Mouse (Mus musculus): ENCODE data around the gene Axin2. TPM values are rescaled to one million over a fixed set of nuclear protein-coding genes. Genes with fewer than 3 reads are reported as not detected.

Gene Axin2
- total RNA-seq, 2 experiments from 2014 or later, result 48.9 to 52.8 TPM

DNA sequence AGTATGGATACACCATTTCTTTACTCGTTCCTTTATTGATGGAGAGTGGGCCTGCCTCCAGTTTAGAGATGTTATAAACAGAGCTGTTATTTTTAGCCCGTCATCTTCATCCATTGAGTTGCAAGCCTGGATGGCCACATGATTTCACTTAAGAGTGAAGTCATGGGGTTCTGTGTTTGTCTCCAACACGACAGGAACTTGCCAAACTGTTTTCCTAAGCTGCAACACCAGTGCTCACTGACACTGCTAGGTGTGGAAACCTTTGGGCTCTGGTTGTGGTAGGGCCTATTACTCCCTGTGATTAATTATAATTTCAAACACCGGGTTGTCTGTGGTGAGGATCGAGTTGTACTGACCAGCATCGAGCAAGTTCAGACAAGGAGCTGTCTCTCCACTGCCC is 45.6 kb downstream of the Axin2 start:
- no peak for DNase-seq (ENCODE audit: low spot score in 2 of 2)

DNA sequence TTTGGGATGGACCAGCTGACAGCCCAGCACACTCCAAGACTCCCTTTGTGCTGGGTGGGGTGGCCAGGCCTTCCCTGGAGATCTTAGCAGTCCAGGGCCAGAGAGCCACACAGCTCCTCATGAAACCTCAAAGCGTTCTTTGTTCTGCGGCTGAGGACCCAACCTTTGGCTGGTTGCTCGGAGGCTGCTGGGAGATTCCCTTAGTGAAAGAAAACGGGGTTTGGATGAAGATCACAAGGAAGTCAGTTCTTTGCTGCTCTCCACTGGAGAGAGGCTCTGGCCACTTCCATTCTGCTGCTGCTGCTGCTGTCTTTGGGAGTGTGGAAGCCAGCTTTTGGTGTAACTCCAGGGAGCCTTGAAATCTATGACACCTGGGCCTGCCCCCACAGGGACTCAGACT is 53.3 kb downstream of the Axin2 start:
- no peak for DNase-seq (ENCODE audit: low spot score in 2 of 2)

DNA sequence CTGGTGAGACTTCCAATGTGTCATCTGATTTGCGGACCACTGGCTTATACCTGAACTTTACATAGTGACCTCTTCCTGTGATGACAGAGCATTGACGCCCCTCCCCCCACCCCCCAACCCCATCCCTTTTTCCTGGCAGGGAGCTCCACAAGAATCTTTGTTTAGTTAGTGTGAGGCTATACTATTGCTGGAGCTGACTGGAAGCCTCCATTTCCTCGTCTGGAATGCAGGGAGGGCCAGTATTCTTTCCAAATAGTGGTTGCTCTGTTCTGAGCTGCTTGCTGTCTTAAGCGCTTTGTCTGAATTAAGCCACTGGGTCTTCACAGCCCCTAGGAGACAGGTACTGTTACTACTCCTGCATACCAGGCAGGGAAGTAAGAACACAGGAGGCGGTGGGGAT is 53.7 kb downstream of the Axin2 start:
- no peak for DNase-seq (ENCODE audit: low spot score in 2 of 2)

GRCm38 (mm10) chr11:108975583-108975982 is 55.4 kb downstream of the Axin2 start:
- DNase-seq (ENCODE audit: low spot score in 2 of 2), result no peak

GRCm38 (mm10) chr11:108980530-108980929 is 60.4 kb downstream of the Axin2 start:
- DNase-seq (ENCODE audit: low spot score in 2 of 2), result peak in 1 of 2 experiments; percentile 27

GRCm38 (mm10) chr11:108981012-108981411 is 60.9 kb downstream of the Axin2 start:
- DNase-seq (ENCODE audit: low spot score in 2 of 2), result no peak

DNA sequence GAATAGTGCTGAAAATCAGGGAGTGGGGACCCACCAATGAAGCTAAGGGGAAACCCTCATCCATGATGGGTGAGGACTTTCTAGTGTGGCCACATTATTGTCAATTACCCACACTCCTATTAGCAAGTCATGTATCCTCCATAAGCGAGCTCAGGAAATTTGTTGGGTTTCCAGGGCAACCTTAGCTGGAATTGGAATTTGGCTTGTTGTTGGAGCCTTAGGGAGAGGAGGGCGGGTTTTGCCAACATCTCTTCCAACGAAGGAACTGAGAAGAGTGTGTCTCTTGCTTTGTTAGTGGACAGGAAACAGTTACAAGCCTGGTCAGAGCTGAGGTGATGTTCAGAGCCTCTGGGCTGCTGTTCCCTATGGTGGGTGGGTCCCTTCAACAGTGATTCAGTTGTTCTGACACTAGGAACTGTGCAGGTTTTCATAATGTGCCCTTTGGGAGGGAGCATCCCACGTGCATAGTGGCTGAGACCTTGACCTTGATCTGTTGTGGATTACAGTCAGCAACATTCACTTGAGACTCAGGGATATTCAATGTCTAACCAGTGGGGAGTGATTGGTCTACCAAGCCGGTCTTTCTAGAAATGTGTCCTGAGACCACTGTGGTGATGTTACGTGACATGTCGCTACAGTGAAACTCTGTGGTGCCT is 63.4 kb downstream of the Axin2 start:
- no peak for DNase-seq (ENCODE audit: low spot score in 2 of 2)

DNA sequence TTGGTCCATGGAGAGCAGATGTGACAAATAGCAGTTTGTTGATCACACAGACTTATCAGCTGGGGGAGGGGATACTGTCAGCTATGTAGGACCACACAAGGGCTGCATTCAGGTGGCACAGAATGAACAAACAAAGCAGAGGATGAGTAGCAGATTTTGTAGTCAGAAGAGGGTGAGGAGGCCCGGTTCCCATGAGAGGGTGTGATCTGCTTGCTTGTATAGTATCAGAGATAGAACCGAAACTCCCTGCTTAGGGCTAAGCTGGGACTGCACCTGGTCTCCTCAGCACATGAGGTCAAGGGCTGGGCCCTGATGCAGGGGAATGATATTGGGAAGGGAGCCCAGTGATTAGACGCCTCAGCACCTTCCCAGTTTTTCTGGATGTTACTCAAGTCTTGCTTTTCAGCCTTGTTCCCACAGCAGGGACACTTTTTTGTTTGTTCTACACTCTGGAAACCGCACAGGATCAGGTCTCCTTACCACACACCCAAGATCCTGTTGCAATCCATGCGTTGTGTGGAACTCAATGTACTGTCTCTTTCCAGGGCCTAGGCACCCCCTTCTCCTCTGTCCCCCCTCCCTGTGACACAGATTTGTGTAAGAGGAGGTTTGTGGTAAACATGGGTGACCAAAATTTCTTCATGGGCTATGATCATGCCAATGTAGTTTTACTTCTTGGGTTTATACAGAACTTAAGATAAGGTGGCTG is 64.7 kb downstream of the Axin2 start:
- no peak for DNase-seq (ENCODE audit: low spot score in 2 of 2)

GRCm38 (mm10) chr11:108985836-108986235 is 65.7 kb downstream of the Axin2 start:
- no peak for DNase-seq (ENCODE audit: low spot score in 2 of 2)

DNA sequence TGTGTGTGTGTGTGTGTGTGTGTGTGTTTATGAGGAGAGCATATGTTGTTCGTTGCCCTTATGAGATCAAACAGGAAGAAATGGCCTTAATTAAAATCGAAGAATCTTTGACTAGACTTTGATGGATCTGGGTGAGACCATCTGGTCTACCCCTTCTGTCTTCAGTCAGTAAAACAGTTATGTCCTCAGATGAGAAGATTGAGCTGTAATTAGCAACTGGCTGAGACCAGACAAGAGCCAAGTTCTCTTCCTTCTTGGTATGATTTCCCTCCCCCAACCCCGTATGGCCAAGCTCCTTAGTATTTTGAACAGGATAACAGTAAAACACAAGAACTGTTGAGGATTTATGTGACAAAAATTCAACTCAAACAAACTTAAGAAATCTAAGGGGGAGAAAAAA is 67.1 kb downstream of the Axin2 start:
- DNase-seq (ENCODE audit: low spot score in 2 of 2), result no peak

DNA sequence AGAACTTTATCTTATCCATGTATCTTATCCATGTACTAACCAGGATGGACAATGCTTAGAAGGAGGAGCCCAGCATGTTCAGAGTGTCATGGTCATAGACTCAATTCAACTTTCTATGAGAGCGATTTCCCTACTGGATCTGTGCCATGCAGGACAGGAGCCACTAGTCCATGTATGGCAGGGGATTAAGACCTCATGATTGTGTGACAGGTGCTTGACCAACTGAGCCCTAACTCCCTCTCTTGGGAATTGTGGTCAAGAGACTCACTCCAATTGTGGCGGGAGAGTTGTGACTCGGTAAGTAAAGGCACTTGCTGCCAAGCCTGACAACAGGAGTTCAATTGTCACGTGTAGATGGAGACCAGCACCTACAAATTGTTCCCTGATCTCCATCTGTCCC is 67.6 kb downstream of the Axin2 start:
- no peak for DNase-seq (ENCODE audit: low spot score in 2 of 2)

GRCm38 (mm10) chr11:108988258-108988657 is 68.1 kb downstream of the Axin2 start:
- DNase-seq (ENCODE audit: low spot score in 2 of 2), result no peak

DNA sequence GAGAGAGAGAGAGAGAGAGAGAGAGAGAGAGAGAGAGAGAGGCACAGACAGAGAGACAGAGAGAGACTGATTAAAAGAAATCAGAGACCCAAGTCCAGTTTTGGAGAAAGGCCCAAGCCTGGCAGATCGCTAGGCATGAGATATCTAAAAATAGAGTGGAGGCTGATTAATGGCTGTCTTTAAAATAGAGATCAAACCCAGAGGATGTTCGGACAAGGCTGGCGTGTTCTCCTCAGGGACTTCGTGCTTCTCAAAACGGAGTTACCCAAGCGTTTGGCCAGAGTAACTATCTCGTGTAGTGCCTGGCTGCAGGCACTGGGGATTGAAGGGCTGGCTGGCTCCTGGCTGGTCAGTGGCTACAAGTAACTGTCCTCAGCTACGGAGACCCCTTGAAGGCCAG is 69.8 kb downstream of the Axin2 start:
- DNase-seq (ENCODE audit: low spot score in 2 of 2), result no peak

DNA sequence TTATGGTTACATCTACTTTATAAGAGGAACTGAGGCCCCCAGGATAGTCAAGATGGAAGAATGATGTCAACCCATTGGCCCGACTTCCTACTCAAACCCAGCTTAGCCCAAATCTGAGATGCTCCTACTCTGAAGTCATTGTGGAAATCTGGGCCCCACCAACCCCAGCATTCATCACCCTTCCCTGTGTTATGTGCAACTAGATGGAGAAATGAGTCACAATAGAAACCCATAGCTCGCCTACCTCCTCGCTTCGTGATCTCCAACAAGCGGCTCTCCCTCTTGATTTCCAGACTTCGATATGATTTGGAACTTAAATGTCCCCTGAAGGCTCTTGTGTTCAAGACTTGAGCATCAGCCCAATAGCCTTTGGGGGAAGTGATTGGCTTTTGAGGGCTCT is 73.3 kb downstream of the Axin2 start:
- DNase-seq (ENCODE audit: low spot score in 2 of 2), result no peak

- no peak for DNase-seq (ENCODE audit: low spot score in 2 of 2)
Measured at GRCm38 (mm10) chr11:108995196-108995989, 75.2 kb downstream of the Axin2 start.

DNA sequence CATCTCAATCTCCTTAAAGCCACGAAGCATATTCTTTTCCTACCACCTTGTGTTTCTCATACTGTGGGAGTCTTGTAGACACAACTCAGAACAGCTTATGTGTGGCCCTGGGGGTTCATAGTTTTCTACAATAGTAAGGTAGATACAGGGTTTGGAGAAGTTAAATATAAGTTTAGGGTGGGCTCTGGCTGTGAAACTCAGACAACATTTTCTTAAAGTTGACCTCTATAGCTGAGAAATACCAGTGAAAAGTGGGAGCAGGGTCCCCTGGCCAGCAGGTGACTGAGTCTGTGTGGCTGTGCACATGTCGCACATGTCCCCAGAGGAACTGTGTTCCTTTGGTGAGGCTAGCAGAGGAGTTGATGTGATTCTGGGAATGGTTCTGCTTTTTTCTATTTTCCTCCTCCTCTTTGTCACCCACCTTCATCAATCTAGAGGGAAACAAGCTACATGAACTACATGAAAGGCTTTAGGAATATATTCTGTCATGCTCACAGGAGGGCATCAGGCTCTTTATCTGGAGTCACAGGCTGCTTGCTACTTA is 75.9 kb downstream of the Axin2 start:
- DNase-seq (ENCODE audit: low spot score in 2 of 2), result no peak

DNA sequence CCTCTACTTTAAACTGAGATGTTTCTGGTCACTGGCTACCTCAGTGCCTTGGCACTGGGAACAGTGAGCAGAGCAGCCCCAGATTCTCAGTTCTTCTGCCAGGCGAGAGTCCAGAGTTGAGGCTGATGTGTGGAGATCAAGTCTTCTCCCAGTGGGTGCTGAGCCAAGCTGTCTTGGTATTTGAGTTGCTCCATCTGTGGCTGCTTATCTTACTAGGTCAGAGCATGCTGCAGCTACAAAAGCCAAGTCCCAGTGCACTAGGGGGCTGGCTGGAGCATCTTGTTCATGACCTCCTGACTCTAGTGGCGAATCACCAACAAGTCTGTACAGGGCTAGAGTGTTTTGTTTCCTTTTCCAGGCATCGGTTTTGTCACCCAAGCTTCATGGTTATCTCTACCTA is 77.7 kb downstream of the Axin2 start:
- DNase-seq (ENCODE audit: low spot score in 2 of 2), result no peak

Other genes with a start within 250 kb of the Axin2 start
- gene E030025P04Rik, start 224.0 kb downstream of the Axin2 start, total RNA-seq (2021), result not detected